Mouse (Mus musculus) hindbrain, embryonic 16.5 days (tissue): ENCODE results near the gene Abi3bp. TPM values are rescaled to one million over a fixed set of nuclear protein-coding genes. Genes with fewer than 3 reads are reported as not detected.
A peak's percentile ranks its signal among the peaks of the same experiment; 100 is the strongest.

Source experiments
- ATAC-seq: fragments of 200-750 bp; cut with Nextera tagmentation; 2 replicates; pipeline ENCODE4 v1.8.0; 2017; ENCODE audit warnings: moderate TSS enrichment, moderate library complexity
- H3K27ac ChIP-seq: fragments of 300-500 bp; sonication (generic); 2 replicates; pipeline ENCODE4 v1.5.1; 2014; ENCODE audit warnings: low read depth, mild to moderate bottlenecking, control low read depth, low read length, moderate library complexity
- H3K27me3 ChIP-seq: fragments of 300-500 bp; sonication (generic); replicated peaks from 2 replicates; pipeline ENCODE4 v1.6.1; 2014; ENCODE audit warnings: low read length; ENCODE audit not compliant: control insufficient read depth, insufficient read depth
- H3K36me3 ChIP-seq: fragments of 300-500 bp; sonication (generic); 2 replicates; pipeline ENCODE4 v1.6.1; 2014; ENCODE audit warnings: mild to moderate bottlenecking, low read length, moderate library complexity, mixed read lengths; ENCODE audit not compliant: control insufficient read depth, insufficient read depth
- H3K4me1 ChIP-seq: fragments of 300-500 bp; sonication (generic); 2 replicates; pipeline ENCODE4 v1.6.1; 2014; ENCODE audit warnings: low read depth, low read length; ENCODE audit not compliant: control insufficient read depth, insufficient read depth
- H3K4me2 ChIP-seq: fragments of 300-500 bp; sonication (generic); 2 replicates; pipeline ENCODE4 v1.6.1; 2014; ENCODE audit warnings: mild to moderate bottlenecking, low read length, control low read depth, moderate library complexity
- H3K4me3 ChIP-seq: fragments of 300-500 bp; sonication (generic); 2 replicates; pipeline ENCODE4 v1.5.1; 2014; ENCODE audit warnings: mild to moderate bottlenecking, low read length, control low read depth, moderate library complexity
- H3K9ac ChIP-seq: fragments of 300-500 bp; sonication (generic); 2 replicates; pipeline ENCODE4 v1.6.1; 2014; ENCODE audit warnings: low read depth, mild to moderate bottlenecking, control low read depth, low read length, moderate library complexity
- H3K9me3 ChIP-seq: fragments of 300-500 bp; sonication (generic); 2 replicates; pipeline ENCODE4 v1.6.1; 2014; ENCODE audit warnings: mild to moderate bottlenecking, low read length, moderate library complexity; ENCODE audit not compliant: control insufficient read depth
- WGBS: fragments of 180-500 bp; shearing (Covaris S2); extraction: QIAGEN DNeasy Blood & Tissue Kit; methylation state at CpG from one replicate; pipeline ENCODE4 v1.1.7; 2014; 5-methylcytosine and 5-hydroxymethylcytosine counted together
- polyA plus RNA-seq: library from polyadenylated mRNA; unstranded; fragments of >200 nt; fragmentation: Nextera tagmentation; extraction: Ambion mirVana; gene quantifications from 2 replicates; pipeline ENCODE4 v1.2.1, GENCODE M21; 2015

Gene Abi3bp
- polyA plus RNA-seq: 0.63 and 1.2 TPM in 2 replicates

DNA sequence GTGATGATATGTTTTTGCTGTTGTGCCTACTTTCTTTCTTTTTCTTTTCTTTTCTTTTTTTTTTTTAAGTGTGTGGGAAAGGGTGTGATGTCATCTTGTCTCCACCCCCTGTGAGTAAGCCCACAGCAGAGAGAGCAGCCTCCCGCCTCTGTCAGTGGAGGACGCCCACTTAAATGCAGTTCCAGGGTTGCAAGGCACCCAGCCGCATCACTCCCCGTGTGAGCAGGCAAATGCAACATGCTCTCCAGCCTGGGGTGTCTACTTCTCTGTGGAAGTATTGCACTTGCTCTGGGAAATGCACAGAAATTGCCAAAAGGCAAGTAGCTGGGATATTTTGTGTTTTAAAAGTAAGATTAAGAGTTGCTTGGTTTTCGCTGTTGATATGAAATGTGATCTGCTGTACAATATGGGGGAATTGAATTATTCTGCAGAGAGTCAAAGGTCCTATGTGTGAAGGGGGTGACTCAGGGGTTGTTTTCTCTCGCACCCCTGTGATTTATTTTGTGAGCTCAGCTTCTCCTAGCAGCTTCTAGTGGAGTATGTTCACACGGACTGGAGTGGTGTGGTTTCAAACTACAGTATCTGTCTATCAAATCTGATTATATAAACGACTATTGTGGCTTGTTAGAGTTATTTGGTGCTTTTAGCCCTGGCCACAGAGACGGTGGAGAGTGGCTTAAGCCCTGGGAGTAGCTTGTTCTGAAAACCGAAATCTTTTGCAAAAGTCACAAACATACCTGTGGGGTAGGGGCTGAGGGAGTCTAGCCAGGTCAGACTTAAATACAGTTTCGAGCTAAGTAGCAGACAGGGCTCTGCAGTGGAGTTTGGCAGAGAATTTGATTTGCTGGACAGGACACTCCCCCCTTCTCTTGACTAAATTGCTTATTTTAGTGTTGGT is at the start of gene Abi3bp:
Gene Abi3bp, plus strand, starts transcription at position 202 of the 898 bp plus-strand sequence.
- no peaks in the 10 kb centered on the region for H3K27me3 ChIP-seq
- no peaks in the 10 kb centered on the region for H3K9me3 ChIP-seq
- no peak for ATAC-seq
- H3K9ac ChIP-seq: no peak within 1 kb of the TSS
- H3K27ac ChIP-seq: no peak within 1 kb of the TSS
- 60% methylated on average over 11 of the region's 11 CpGs for WGBS
- H3K4me1 ChIP-seq: no peaks in the 10 kb centered on the region
- peak within 1 kb of the TSS; percentile 28 for H3K4me2 ChIP-seq
- H3K36me3 ChIP-seq: no peaks in the 10 kb centered on the region
- peak within 1 kb of the TSS; percentile 18; the same call in 1 of the 2 replicates for H3K4me3 ChIP-seq

DNA sequence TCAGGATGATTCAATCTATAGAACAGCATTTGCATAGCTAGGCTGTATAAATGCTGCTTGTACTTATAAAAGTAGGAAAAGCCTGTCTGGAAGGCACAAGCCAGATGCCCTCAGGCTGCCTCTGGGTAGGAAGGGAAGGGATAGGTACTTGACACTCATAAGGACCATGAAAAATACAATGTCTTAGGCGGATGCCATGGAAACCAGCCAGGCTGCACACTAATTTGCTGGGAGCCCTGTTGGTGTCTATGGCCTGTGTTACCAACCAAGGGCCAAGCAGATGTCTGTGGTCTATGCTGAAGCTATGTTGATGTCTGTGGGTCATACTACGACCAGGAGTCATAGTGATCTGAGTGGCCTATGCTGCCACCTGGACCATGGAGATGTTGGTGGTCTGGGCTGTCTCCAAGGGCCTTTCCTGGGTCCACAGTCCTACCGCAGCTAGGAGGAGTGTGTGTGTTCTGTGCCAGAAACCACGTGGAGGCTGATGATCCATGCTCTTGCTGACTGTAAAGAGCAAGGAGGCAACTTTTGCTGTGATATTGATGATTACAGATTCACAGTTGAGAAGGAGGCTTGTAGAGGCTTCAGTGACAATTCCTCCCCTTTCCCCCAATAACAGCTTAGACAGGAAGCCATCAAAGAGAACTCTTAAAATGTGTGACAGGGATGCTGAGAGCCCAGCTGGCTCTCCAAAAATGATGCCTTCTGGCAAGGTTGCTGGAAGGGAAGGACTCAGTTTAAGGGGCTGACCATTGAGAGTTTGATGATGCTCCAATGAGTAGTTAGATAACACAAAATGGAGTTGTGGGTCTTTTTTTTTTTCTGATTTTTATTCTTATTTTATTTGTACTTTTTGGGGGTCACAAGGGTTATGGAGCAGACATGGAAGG is 42.1 kb upstream of the Abi3bp start:
- Histone ChIP-seq H3K4me1 (no peaks in the 10 kb centered on the region), H3K4me3 (no peak overlapping the region), H3K36me3 (no peaks in the 10 kb centered on the region), H3K9me3 (no peaks in the 10 kb centered on the region), H3K4me2 (no peak overlapping the region), H3K9ac (no peak overlapping the region), H3K27me3 (no peaks in the 10 kb centered on the region), H3K27ac (no peak overlapping the region)
- no peak for ATAC-seq
- 74% methylated on average over 4 of the region's 4 CpGs for WGBS

DNA sequence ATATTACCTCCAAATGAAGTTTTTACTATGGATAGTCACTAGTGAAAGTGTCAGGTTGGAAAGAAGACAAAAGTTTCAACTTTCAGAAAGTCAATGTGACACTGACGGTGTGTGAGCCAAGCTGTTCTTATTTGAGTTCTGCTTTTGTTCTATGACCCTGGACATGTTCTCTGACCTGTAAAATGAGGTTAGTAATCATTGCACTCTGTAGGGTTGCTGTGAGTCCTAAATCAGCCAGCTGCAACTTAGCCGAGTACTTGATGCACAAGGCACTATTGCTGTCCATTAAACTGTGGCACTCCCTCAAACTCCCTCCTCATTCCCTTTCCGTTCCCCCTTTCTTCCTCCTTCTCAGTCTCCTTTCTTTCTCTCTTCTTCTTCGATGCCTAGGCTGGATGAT is 37.4 kb upstream of the Abi3bp start:
- ATAC-seq: no peak
- Histone ChIP-seq H3K4me3 (no peak overlapping the region), H3K9ac (no peak overlapping the region), H3K9me3 (no peaks in the 10 kb centered on the region), H3K27me3 (no peaks in the 10 kb centered on the region), H3K4me2 (no peak overlapping the region), H3K36me3 (no peaks in the 10 kb centered on the region), H3K27ac (no peak overlapping the region), H3K4me1 (no peaks in the 10 kb centered on the region)
- 70% methylated on average over 4 of the region's 4 CpGs for WGBS

DNA sequence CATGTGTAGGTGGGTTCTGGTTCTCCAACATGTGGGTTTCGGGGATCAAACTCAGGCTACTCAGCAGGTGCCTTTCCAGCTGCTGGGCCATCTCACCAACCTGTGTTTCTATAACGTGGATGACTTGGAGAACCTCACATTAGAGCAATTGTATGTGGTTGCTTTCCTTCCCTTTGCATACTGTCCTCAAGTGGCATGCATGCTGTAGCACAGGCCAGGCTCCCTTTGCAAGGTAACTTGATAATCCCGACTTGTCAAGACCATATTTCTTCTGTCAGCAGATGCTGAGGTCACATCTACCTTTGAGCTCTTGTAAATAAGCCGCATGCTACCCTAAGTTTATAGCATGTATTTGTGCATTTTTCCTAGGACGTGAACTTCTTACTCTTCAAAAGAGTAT is 36.6 kb upstream of the Abi3bp start:
- no peaks in the 10 kb centered on the region for H3K36me3 ChIP-seq
- WGBS: 83% methylated on average over 5 of the region's 5 CpGs
- H3K4me1 ChIP-seq: no peaks in the 10 kb centered on the region

DNA sequence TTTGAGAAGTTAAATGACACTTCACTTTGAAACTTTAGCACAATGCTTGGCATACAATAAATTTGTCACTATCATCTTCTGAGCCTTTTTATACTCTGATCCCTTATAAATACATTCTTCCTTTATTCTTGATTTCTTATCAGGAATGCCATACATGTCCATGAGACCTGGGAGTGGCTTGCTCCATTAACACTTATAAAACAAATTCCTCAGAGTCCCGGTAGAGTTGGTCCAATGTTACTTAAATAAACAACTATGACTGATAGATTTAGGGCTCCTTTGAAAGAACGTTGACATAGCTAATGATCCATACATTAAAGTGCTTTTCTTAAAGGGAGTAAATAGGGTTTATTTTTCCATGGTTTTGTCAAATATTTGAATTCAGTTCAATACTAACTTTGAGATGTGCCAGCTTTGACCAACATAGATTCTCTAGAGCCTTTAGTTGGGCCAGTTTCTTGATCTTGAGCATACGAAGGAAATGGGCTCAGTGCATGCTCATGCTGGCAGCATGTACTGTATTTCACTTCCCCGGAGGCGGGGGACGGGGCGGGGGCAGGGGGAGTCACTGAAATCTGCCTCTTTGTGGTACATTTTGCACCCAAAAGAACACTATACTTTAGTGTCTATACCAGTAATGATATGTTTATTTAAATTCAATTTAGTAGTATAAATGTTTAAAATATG is 35.9 kb upstream of the Abi3bp start:
- H3K27ac ChIP-seq: no peak overlapping the region
- 81% methylated on average over 7 of the region's 7 CpGs for WGBS
- no peaks in the 10 kb centered on the region for H3K27me3 ChIP-seq
- no peaks in the 10 kb centered on the region for H3K36me3 ChIP-seq
- H3K4me2 ChIP-seq: no peak overlapping the region
- ATAC-seq: no peak
- H3K4me3 ChIP-seq: no peak overlapping the region
- no peaks in the 10 kb centered on the region for H3K4me1 ChIP-seq
- H3K9ac ChIP-seq: no peak overlapping the region
- no peaks in the 10 kb centered on the region for H3K9me3 ChIP-seq

More for the DNA sequence above, 36.6 kb upstream of the Abi3bp start:
- no peak for ATAC-seq
- Histone ChIP-seq H3K4me3 (no peak overlapping the region), H3K4me2 (no peak overlapping the region), H3K9ac (no peak overlapping the region), H3K27ac (no peak overlapping the region), H3K27me3 (no peaks in the 10 kb centered on the region), H3K9me3 (no peaks in the 10 kb centered on the region)

DNA sequence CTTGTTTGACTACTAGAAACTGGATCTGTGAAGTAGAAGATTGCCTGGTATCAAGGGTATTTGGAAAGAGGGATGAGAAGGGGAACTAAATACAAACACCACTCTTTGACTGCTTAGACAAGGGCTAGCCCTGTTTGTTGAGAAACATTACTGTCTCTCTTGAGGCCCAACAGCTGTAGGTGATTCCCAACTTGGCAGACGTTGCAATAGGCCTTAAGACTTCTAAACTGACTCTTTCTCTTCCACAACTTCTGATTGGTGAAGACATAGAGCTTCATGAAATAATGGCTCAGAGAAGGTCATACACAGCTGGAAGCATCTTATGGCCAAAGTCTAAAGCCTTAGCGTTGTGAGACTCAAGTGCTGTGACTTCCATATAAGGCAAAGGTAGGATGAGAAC is 26.2 kb upstream of the Abi3bp start:
- Histone ChIP-seq H3K36me3 (no peaks in the 10 kb centered on the region), H3K9me3 (no peaks in the 10 kb centered on the region), H3K27me3 (no peaks in the 10 kb centered on the region), H3K4me1 (no peaks in the 10 kb centered on the region), H3K4me3 (no peak overlapping the region), H3K27ac (no peak overlapping the region), H3K9ac (no peak overlapping the region), H3K4me2 (no peak overlapping the region)
- 81% methylated on average over 2 of the region's 2 CpGs for WGBS
- ATAC-seq: no peak

DNA sequence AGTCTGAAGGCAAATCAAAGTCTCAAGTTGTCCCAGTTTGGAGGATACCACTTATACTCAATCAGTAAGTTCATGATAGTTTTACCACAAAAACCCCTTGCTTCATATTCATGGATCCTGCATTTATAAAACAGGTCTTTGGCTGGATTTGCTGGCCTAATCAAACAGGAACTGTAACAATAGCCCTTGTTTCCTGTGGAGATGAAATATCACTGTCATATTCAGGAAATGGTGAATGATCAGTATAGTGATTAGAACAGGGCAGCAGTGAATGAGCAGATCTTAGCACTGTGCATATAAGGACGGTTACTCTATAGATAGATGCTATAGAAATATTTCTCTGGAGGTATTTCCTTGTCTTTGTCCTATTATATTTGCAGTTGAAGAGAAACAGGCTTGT is 25.8 kb upstream of the Abi3bp start:
- Histone ChIP-seq H3K4me2 (no peak overlapping the region), H3K4me3 (no peak overlapping the region), H3K9ac (no peak overlapping the region), H3K36me3 (no peaks in the 10 kb centered on the region), H3K27ac (no peak overlapping the region), H3K4me1 (no peaks in the 10 kb centered on the region), H3K9me3 (no peaks in the 10 kb centered on the region), H3K27me3 (no peaks in the 10 kb centered on the region)
- ATAC-seq: no peak
- 86% methylated on average over 1 of the region's 1 CpGs for WGBS

DNA sequence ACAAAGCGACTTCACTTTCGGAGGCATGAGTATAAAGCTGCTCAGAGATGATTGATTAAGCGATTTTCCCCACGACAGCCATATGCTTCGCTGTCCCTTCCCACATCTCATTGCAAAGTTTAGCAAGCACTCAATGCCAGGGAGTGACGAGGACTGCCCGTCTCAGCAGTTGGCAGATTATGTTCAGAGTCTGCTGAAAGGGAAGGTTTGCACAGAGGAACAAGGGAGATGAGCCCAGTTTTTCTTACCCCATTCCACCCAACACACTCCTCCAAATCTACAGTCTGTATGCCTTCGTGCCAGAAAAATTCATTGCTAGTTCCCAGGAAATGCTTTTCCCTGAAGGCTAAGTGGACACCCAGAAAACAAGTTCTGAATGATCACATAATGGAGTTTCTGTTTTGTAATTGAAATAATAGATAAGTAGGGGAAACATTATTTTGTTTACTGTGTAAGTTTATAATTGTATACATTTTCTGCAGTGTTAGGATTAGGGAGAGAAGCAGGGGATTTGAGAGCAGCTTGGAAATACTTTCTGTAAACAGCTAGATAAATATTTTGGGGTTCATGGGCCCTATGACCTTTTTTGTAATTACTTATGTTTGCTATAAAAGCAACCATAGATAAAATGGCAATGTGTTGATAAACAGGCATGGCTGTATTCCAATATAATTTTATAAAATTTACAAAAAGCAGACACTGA is 19.5 kb upstream of the Abi3bp start:
- no peaks in the 10 kb centered on the region for H3K36me3 ChIP-seq
- H3K4me3 ChIP-seq: no peak overlapping the region
- H3K9ac ChIP-seq: no peak overlapping the region
- no peak for ATAC-seq
- no peak overlapping the region for H3K4me2 ChIP-seq
- H3K27me3 ChIP-seq: no peaks in the 10 kb centered on the region
- no peaks in the 10 kb centered on the region for H3K4me1 ChIP-seq
- H3K9me3 ChIP-seq: no peaks in the 10 kb centered on the region
- H3K27ac ChIP-seq: no peak overlapping the region
- WGBS: 68% methylated on average over 8 of the region's 8 CpGs
